Mouse (Mus musculus) spleen, postnatal 0 days (tissue): ENCODE measurements around the gene Ccl3. TPM values are rescaled to one million over a fixed set of nuclear protein-coding genes. Genes with fewer than 3 reads are reported as not detected.

Experiments used
- polyA plus RNA-seq: library from polyadenylated mRNA; unstranded; fragments of >200 nt; fragmentation: Nextera tagmentation; extraction: Ambion mirVana; gene quantifications from 2 replicates; pipeline ENCODE4 v1.2.1, GENCODE M21; 2015

The Ccl3 gene
- polyA plus RNA-seq, result 1.4 and 2.3 TPM in 2 replicates

DNA sequence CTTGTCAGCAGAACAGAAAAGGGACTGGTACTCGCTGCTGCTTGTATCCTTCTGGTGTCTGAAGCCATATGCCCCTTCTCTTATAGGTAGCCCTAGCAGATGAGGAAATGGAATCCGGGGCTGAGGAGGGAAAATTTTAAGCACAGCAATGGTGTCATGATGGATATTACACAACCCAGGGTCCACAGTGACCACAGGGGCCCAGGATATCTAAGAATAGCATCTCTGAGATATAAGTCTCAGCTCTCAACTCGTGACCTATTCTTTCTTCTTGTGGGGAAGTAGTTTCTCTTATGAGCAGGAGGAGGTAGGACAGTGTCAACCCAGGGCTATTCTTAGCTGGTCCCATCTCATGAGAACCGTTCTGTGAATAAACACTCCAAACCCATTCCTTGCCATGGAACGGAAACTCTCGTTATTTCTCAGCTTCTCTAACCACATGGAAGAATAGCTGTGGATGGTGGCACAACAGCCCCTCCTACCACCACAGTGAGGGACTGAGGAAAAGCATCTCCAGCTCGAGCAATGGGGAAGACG, at the start of gene Ccl3:
Gene Ccl3 (minus strand): TSS at position 51 of the 537 bp plus-strand sequence.

DNA sequence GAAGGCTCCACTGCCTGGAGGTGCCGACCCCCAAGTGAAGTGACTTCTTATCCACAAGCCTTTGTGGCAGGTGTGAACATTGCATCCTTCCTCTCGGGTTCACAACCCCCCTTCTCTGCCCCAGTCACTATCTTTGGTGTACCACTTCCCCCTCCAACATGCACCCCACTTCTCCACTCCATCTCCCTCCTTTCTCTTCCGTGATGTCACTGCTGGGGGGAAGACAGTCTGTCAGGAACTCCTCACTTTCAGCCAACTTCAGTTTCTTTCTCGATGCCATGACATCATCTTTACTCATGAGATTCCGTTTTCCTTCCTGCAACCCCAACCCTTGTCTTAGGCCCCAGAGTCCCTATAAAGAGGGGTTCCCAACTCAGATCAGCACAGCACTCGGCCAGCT, 13.0 kb upstream of the Ccl3 start, which contains the start of gene Ccl4:
Gene Ccl4 (plus strand): TSS at position 381 of the 400 bp plus-strand sequence.

DNA sequence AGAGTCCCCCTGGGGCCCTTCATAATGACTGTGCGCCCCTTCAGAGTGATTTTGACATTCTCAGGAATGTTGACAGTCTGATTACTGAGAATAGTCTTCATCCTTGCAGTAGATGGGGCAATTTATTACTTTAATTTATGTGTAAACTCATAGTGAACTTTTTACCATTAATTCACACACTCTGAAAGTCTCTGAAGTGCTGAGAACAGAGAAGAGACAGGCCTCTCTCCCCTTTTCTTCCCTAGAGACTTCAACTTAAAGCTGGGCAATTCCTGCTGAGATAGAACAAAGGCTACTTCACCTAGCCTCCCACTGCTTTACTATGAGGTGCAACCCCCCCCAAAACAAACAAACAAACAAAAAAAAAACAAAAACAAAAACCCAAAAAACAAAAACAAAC, 3.6 kb downstream of the Ccl3 start, which contains the start of gene Rpl9-ps1:
Gene Rpl9-ps1 (minus strand): TSS at position 101 of the 400 bp plus-strand sequence.

Other genes with a start within 250 kb of the Ccl3 start
- 0.54 and 0.63 TPM in 2 replicates for gene Rasl10b, start 240.2 kb downstream of the Ccl3 start, polyA plus RNA-seq
- gene Gas2l2, start 219.9 kb downstream of the Ccl3 start, polyA plus RNA-seq, result not detected in 2 replicates
- 3.9 and 5.7 TPM in 2 replicates for gene 1700020L24Rik, start 211.7 kb downstream of the Ccl3 start, polyA plus RNA-seq
- gene Mmp28, start 186.3 kb downstream of the Ccl3 start, polyA plus RNA-seq, result 2.6 and 4.9 TPM in 2 replicates
- 5.4 and 7.4 TPM in 2 replicates for gene Taf15, start 176.3 kb downstream of the Ccl3 start, polyA plus RNA-seq
- gene Heatr9, start 127.2 kb downstream of the Ccl3 start, polyA plus RNA-seq, result not detected in 2 replicates
- gene Ccl5, start 118.8 kb downstream of the Ccl3 start, polyA plus RNA-seq, result 16.8 and 30.0 TPM in 2 replicates
- 16.5 and 24.8 TPM in 2 replicates for gene Ccl9, start 70.7 kb downstream of the Ccl3 start, polyA plus RNA-seq
- gene Ccl6, start 56.3 kb downstream of the Ccl3 start, polyA plus RNA-seq, result 117 and 129 TPM in 2 replicates
- not detected in 2 replicates for gene Rpl9-ps1, start 3.7 kb downstream of the Ccl3 start, polyA plus RNA-seq
- 1.3 and 1.6 TPM in 2 replicates for gene Ccl4, start 13.2 kb upstream of the Ccl3 start, polyA plus RNA-seq
- gene Wfdc17, start 54.6 kb upstream of the Ccl3 start, polyA plus RNA-seq, result 30.9 and 57.7 TPM in 2 replicates
- gene Wfdc18, start 59.7 kb upstream of the Ccl3 start, polyA plus RNA-seq, result 0.35 and 0.73 TPM in 2 replicates
- gene Wfdc21, start 97.6 kb upstream of the Ccl3 start, polyA plus RNA-seq, result 181 and 271 TPM in 2 replicates
- 11.3 and 14.4 TPM in 2 replicates for gene Heatr6, start 104.3 kb upstream of the Ccl3 start, polyA plus RNA-seq
- gene Hnf1b, start 200.7 kb upstream of the Ccl3 start, polyA plus RNA-seq, result 0.24 TPM in 1 of 2 replicates, not detected in the other